Mouse (Mus musculus): ENCODE data around the gene Adh1. TPM values are rescaled to one million over a fixed set of nuclear protein-coding genes. Genes with fewer than 3 reads are reported as not detected.

Gene Adh1
- polyA plus RNA-seq, 1 experiment from 2014 or later, result 160 TPM

DNA sequence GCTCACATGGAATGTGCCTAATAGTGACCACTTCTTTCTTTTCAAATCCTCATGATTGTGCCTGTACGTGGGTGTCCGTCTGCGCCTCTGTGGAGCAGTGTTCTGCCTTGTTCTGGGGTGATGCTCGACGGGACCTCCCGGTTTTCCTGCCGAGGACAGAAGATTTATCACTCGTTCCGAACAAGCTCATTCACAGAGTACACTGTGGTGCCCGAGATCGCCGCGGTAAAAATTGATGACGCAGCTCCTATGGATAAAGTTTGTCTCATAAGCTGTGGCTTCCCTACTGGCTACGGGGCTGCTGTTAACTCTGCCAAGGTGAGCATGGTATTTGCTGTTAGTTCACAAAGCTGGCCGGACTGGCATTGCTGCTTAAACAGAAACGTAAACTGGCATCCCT is 64.2 kb downstream of the Adh1 start:
- ATAC-seq (replicated peaks; ENCODE audit: low FRiP score, low read depth), result no peak
- Histone ChIP-seq H3K9me3 (replicated peaks; ENCODE audit: low read length) (no peaks in the 10 kb centered on the region), H3K4me2 (ENCODE audit: low read length) (no peak overlapping the region), H3K27ac (no peak overlapping the region), H3K9ac (ENCODE audit: low read depth, low read length) (no peak overlapping the region), H3K27me3 (ENCODE audit: insufficient read depth, low read length) (no peaks in the 10 kb centered on the region), H3K36me3 (ENCODE audit: insufficient read depth, low read length) (no peaks in the 10 kb centered on the region), H3K4me1 (replicated peaks; ENCODE audit: insufficient read depth, low read length) (no peaks in the 10 kb centered on the region), H3K4me3 (replicated peaks; ENCODE audit: low read depth, low read length) (no peak overlapping the region)
- no peak for DNase-seq (ENCODE audit: low spot score)
- TF ChIP-seq CTCF (IDR thresholded peaks at IDR 0.05; ENCODE audit: low read depth), result no peak
- 89% methylated on average over 17 of the region's 17 CpGs for WGBS

GRCm38 (mm10) chr3:138325466-138325865 is 64.7 kb downstream of the Adh1 start:
- no peak overlapping the region for H3K4me3 ChIP-seq (replicated peaks; ENCODE audit: low read depth, low read length)
- no peak overlapping the region for H3K27ac ChIP-seq
- 84% methylated on average over 6 of the region's 6 CpGs for WGBS
- ATAC-seq (replicated peaks; ENCODE audit: low FRiP score, low read depth), result no peak
- DNase-seq (ENCODE audit: low spot score), result no peak
- no peak overlapping the region for H3K9ac ChIP-seq (ENCODE audit: low read depth, low read length)
- TF ChIP-seq CTCF (IDR thresholded peaks at IDR 0.05; ENCODE audit: low read depth), result no peak
- no peaks in the 10 kb centered on the region for H3K9me3 ChIP-seq (replicated peaks; ENCODE audit: low read length)
- H3K36me3 ChIP-seq (ENCODE audit: insufficient read depth, low read length), result no peaks in the 10 kb centered on the region
- no peaks in the 10 kb centered on the region for H3K27me3 ChIP-seq (ENCODE audit: insufficient read depth, low read length)
- H3K4me1 ChIP-seq (replicated peaks; ENCODE audit: insufficient read depth, low read length), result no peaks in the 10 kb centered on the region
- H3K4me2 ChIP-seq (ENCODE audit: low read length), result no peak overlapping the region

DNA sequence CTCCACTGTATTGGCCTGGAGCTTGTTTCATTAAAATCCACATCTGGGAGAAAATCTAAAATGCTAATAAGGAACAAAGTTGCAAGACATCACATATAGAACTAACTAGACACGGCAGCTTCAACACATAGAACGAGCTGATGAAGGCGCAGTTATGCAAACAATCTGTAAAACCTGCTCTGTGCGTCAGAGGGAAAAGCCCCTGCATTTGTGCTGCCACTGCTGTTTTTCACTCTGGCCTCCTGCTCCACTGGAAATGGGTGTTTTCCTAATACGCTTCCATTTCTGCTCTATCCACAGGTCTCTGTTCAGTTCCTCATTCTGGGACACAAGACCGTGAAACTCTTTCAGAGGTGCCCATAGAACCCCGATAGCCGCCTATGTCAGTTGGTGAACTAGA is 73.1 kb downstream of the Adh1 start:
- no peak for TF ChIP-seq CTCF (IDR thresholded peaks at IDR 0.05; ENCODE audit: low read depth)
- 77% methylated on average over 8 of the region's 8 CpGs for WGBS
- ATAC-seq (replicated peaks; ENCODE audit: low FRiP score, low read depth), result no peak

GRCm38 (mm10) chr3:138334320-138334719 is 73.5 kb downstream of the Adh1 start:
- no peaks in the 10 kb centered on the region for H3K36me3 ChIP-seq (ENCODE audit: insufficient read depth, low read length)
- H3K4me1 ChIP-seq (replicated peaks; ENCODE audit: insufficient read depth, low read length), result no peaks in the 10 kb centered on the region
- no peaks in the 10 kb centered on the region for H3K9me3 ChIP-seq (replicated peaks; ENCODE audit: low read length)
- H3K9ac ChIP-seq (ENCODE audit: low read depth, low read length), result no peak overlapping the region
- no peak for TF ChIP-seq CTCF (IDR thresholded peaks at IDR 0.05; ENCODE audit: low read depth)
- H3K27me3 ChIP-seq (ENCODE audit: insufficient read depth, low read length), result no peaks in the 10 kb centered on the region
- no peak overlapping the region for H3K4me2 ChIP-seq (ENCODE audit: low read length)
- ATAC-seq (replicated peaks; ENCODE audit: low FRiP score, low read depth) (no peak), DNase-seq (ENCODE audit: low spot score) (no peak)
- 75% methylated on average over 4 of the region's 4 CpGs for WGBS
- H3K4me3 ChIP-seq (replicated peaks; ENCODE audit: low read depth, low read length), result no peak overlapping the region
- H3K27ac ChIP-seq, result no peak overlapping the region

More for the DNA sequence above, 73.1 kb downstream of the Adh1 start:
- H3K4me1 ChIP-seq (replicated peaks; ENCODE audit: insufficient read depth, low read length), result no peaks in the 10 kb centered on the region
- no peak overlapping the region for H3K4me3 ChIP-seq (replicated peaks; ENCODE audit: low read depth, low read length)
- no peaks in the 10 kb centered on the region for H3K9me3 ChIP-seq (replicated peaks; ENCODE audit: low read length)
- no peaks in the 10 kb centered on the region for H3K27me3 ChIP-seq (ENCODE audit: insufficient read depth, low read length)
- no peak overlapping the region for H3K4me2 ChIP-seq (ENCODE audit: low read length)
- H3K36me3 ChIP-seq (ENCODE audit: insufficient read depth, low read length), result no peaks in the 10 kb centered on the region
- no peak overlapping the region for H3K9ac ChIP-seq (ENCODE audit: low read depth, low read length)
- H3K27ac ChIP-seq, result no peak overlapping the region
- DNase-seq (ENCODE audit: low spot score), result no peak

DNA sequence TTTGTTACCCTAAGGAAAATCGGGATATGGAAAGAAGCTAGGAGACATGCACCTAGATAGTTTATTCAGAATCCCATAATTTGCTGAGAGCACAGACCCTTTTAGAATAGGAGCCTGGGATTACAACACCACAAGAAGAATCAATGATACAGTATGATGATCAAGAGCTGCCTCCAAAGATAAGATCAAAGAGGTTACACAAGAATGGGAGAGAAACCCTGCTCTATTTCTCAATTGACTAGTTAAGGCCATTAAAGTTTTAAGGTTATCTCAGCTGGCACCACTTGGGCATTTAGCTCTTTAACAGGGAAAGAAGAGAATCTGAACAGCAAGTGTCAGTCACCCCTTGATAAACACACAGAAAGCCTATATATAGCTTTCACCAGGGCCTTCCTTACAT is 74.8 kb downstream of the Adh1 start:
- Histone ChIP-seq H3K27me3 (ENCODE audit: insufficient read depth, low read length) (no peaks in the 10 kb centered on the region), H3K4me1 (replicated peaks; ENCODE audit: insufficient read depth, low read length) (no peaks in the 10 kb centered on the region), H3K4me2 (ENCODE audit: low read length) (no peak overlapping the region), H3K36me3 (ENCODE audit: insufficient read depth, low read length) (no peaks in the 10 kb centered on the region), H3K9me3 (replicated peaks; ENCODE audit: low read length) (no peaks in the 10 kb centered on the region), H3K27ac (no peak overlapping the region), H3K9ac (ENCODE audit: low read depth, low read length) (no peak overlapping the region), H3K4me3 (replicated peaks; ENCODE audit: low read depth, low read length) (no peak overlapping the region)
- ATAC-seq (replicated peaks; ENCODE audit: low FRiP score, low read depth) (no peak), DNase-seq (ENCODE audit: low spot score) (no peak)
- TF ChIP-seq CTCF (IDR thresholded peaks at IDR 0.05; ENCODE audit: low read depth), result no peak
- WGBS, result 91% methylated on average over 1 of the region's 1 CpGs

GRCm38 (mm10) chr3:138336104-138336754 is 75.4 kb downstream of the Adh1 start:
- H3K9me3 ChIP-seq (replicated peaks; ENCODE audit: low read length), result no peaks in the 10 kb centered on the region
- H3K4me2 ChIP-seq (ENCODE audit: low read length), result no peak overlapping the region
- no peaks in the 10 kb centered on the region for H3K4me1 ChIP-seq (replicated peaks; ENCODE audit: insufficient read depth, low read length)
- no peak overlapping the region for H3K27ac ChIP-seq
- H3K36me3 ChIP-seq (ENCODE audit: insufficient read depth, low read length), result no peaks in the 10 kb centered on the region
- DNase-seq (ENCODE audit: low spot score), result peak; percentile 23
- H3K9ac ChIP-seq (ENCODE audit: low read depth, low read length), result no peak overlapping the region
- H3K4me3 ChIP-seq (replicated peaks; ENCODE audit: low read depth, low read length), result no peak overlapping the region
- no peak for ATAC-seq (replicated peaks; ENCODE audit: low FRiP score, low read depth)
- H3K27me3 ChIP-seq (ENCODE audit: insufficient read depth, low read length), result no peaks in the 10 kb centered on the region
- 46% methylated on average over 3 of the region's 3 CpGs for WGBS
- no peak for TF ChIP-seq CTCF (IDR thresholded peaks at IDR 0.05; ENCODE audit: low read depth)

Other genes with a start within 250 kb of the Adh1 start
- 0.13 and 0.18 TPM in 2 replicates for gene 1110002E22Rik, start 195.9 kb upstream of the Adh1 start, polyA plus RNA-seq (2015; fragmentation: Nextera tagmentation; extraction: Ambion mirVana)
- gene Gm5105, start 193.6 kb upstream of the Adh1 start, polyA plus RNA-seq (2015; fragmentation: Nextera tagmentation; extraction: Ambion mirVana), result 0.08 and 0.14 TPM in 2 replicates
- 9.5 and 13.2 TPM in 2 replicates for gene Trmt10a, start 117.5 kb upstream of the Adh1 start, polyA plus RNA-seq (2015; fragmentation: Nextera tagmentation; extraction: Ambion mirVana)
- 6.9 and 7.0 TPM in 2 replicates for gene Mttp, start 116.0 kb upstream of the Adh1 start, polyA plus RNA-seq (2015; fragmentation: Nextera tagmentation; extraction: Ambion mirVana)
- gene 4930579F01Rik, start 67.2 kb upstream of the Adh1 start, polyA plus RNA-seq (2015; fragmentation: Nextera tagmentation; extraction: Ambion mirVana), result 0.14 and 0.40 TPM in 2 replicates
- 0.55 and 0.88 TPM in 2 replicates for gene Adh7, start 43.2 kb upstream of the Adh1 start, polyA plus RNA-seq (2015; fragmentation: Nextera tagmentation; extraction: Ambion mirVana)
- gene Adh6a, start 52.3 kb downstream of the Adh1 start, polyA plus RNA-seq (2015; fragmentation: Nextera tagmentation; extraction: Ambion mirVana), result 0.83 and 0.91 TPM in 2 replicates
- 0.54 and 0.75 TPM in 2 replicates for gene Adh6b, start 80.8 kb downstream of the Adh1 start, polyA plus RNA-seq (2015; fragmentation: Nextera tagmentation; extraction: Ambion mirVana)
- gene Adh4, start 154.5 kb downstream of the Adh1 start, polyA plus RNA-seq (2015; fragmentation: Nextera tagmentation; extraction: Ambion mirVana), result not detected in 2 replicates
- gene Adh5, start 182.1 kb downstream of the Adh1 start, polyA plus RNA-seq (2015; fragmentation: Nextera tagmentation; extraction: Ambion mirVana), result 280 and 288 TPM in 2 replicates
- 40.2 and 41.4 TPM in 2 replicates for gene Metap1, start 228.5 kb downstream of the Adh1 start, polyA plus RNA-seq (2015; fragmentation: Nextera tagmentation; extraction: Ambion mirVana)

Data from kidney, postnatal 0 days (tissue).